Mouse (Mus musculus) right cerebral cortex, postnatal 14 days (tissue): Measurements from ENCODE around the gene Cdkn3.
"Not testable (repeated sequence)": the region's sequence is repeated elsewhere in the genome, so short reads cannot be mapped to it uniquely, and the experiment has no call there.

Experiments used
- DNase-seq: peaks from one replicate; pipeline ENCODE4 v3.0.0; 2022

The Cdkn3 gene

DNA sequence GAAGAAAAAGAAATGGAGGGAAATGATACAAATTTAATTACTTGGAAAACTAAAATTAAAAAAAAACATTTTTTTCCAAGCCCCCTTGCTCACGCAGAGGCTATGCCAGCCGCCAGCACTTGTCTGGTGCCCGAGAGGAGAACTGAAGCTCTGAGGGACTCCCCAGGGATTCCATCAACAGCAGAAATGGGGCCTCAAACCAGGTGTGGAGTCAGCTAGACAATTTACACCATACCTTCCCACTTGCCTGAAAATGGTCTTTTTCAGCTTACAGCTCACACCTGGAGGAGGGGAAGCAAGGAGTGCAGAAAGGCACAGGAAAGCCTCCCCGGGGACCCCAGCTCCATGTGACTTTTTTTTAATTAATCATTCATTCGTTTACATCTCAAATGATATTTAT lies 24.9 kb downstream of the Cdkn3 start:
- DNase-seq: no peak

DNA sequence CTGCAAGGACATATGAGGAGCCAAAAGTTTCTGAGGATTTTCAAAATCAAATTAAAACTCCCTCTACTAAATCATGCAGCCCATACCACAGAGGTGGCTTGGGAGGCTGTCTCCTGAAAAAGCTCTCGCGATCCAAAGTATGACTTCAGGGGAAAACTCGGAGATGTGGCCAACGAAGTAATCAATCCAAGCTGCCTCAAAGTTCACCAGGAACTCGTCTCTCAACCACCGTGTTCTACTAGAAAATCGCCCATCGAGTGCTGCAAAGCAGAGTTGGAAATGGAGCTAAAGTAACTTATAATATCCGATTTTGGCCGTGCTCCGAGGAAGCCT lies 27.1 kb downstream of the Cdkn3 start:
- DNase-seq: no peak

DNA sequence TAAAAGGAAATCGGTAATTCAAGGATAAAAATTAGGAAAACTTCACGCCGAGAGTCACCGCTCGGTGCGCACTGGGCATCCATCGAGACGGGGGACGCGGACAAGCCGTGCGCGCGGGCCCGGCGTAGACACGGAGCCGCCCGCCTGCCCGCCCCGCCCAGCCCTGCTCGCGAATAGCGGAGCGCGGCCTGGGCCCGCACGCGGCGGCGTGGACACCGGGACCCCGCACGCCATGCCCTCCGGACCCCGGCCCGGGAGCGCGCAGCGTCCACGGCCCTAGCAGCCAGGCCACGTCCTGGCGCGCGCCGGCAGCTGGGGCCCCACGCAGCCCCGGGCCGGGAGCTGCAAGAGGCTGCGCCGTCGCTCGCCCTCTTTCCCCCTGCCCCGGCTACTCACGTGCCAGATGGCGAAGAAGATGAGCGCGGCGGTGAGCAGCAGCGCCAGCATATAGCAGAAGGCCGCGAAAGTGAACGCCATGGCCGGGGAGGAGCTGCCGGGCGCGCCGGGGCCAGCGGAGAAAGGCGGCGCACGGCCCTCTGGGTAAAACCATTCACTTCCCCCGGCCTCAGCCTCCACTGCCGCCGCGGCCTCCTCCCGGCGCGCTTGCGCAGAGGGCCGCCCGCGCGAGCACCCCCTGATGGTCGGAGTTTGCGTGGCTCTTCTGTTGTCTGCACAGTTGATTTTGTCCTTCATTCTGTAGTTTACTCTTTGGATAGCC lies 27.6 kb downstream of the Cdkn3 start, which contains the start of gene Cnih1:
TSS of gene Cnih1 (minus strand) at position 625 of the 718 bp plus-strand sequence.
- peak; percentile 92 for DNase-seq

DNA sequence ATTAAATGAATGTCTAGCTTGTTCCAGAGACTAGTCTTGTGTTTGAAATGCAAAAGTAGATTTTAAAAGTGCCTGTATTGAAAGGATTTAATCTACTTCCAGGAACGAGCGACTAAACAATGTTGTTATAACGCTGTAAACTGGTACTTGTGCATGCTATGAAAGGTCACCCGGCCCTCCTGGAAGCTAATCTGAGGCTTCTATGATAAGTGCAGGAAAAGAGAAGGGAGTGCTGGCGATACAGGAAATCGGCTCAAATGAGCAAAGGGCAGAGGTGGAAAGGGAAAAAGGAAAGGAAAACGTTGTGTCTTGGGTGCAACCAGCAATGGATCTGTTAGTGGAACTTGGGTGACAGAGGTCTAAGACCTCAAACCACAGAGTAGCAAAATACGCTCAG lies 28.2 kb downstream of the Cdkn3 start:
- DNase-seq: no peak

DNA sequence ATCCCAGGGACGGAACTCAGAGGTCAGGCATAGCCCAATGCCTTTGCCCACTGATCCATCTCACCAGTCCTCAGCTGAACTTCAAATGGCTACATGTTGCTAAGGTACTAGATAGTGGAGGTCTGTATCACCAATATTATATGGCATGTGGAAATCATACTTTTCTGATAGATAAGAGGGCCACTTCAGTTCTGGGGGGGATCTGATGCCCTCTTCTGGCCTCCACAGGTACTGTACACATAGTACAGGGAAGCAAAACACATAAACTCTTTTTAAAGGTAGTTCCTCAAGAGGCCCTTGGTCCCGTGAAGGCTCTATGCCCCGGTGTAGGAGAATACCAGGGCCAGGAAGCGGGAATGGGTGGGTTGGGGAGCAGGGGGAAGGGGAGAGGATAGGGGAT lies 30.0 kb downstream of the Cdkn3 start:
- no peak for DNase-seq

DNA sequence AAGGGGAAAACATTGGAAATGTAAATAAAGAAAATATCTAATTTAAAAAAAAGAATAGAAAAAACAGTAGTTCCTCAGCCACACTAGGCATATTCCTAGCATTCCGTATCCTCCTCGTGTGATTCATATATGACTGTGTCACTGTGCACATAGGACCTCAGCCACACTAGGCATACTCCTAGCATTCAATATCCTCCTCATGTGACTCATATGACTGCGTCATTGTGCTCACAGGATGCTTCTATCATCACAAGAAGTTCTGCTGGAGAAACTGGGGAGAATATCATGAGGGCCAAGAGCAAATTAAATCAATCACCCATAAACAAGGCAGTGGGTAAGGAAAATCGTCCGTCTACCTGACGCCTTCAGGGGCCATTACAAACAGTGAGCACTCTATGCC lies 30.4 kb downstream of the Cdkn3 start:
- DNase-seq: no peak

DNA sequence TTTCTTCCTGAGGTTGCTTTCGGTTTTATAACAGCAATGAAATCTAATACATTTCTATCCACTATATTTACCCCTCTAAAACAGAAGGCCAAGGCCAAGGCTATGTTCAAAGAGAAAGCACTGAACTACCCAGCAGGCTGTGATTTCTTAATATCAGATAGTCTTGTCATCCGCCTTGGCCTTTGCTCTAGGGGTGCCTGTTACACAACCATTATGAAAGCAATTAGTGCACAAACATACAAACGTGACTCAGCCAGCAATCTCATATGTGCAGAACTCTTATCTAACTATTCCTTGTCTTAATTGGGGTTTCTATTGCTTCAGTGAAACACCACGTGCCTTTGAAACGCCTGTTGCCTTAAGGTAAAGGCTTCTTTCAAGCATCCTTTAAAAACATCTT lies 33.8 kb downstream of the Cdkn3 start:
- no peak for DNase-seq

DNA sequence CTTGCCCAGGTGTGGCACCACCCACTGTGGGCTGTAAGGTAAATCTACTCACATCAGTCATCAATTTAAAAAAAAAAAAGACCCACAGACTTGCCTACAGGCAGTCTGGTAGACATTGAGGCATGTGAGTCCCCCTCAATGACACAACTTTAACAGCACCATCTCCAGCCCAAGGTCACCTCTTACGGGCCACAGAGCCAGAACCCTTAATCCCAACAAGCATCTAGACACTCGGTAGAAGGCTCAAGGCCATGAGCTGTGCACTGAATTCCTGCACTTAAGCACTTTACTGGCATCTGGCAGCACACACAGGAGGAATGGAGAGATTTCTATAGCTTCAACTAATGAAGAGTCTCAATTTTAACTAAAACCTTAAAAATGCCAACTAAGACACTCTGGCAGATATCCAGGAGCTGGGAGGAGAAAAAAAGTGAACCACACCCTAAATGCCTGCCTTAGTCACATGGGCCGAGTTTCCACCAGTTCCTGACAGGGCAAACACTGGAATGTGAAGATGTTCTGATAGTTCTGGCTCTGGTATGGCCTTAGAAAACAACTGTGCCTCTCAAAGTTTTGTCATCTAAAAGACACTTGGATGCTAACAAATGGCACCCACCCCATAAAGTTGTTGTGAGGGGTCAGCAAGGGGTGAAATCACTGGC lies 40.5 kb downstream of the Cdkn3 start:
- no peak for DNase-seq

DNA sequence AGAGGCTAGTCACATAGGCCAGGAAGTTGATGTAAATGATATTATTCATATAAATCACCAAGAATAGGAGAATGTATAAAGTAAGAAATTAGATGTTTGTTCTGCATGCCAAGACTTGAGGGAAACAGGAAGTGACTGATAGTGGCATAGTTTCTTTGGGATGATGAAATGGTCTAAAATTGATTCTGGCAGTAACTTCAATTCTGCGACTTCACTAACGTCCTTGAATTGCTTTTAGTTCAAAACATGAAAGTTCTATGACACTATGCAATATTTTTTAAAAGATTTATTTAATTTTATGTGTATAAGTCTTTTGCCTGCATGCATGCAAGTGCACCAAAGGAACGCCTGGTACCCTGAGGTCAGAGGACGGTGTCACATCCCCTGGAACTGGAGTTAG lies 42.9 kb downstream of the Cdkn3 start:
- DNase-seq: no peak

DNA sequence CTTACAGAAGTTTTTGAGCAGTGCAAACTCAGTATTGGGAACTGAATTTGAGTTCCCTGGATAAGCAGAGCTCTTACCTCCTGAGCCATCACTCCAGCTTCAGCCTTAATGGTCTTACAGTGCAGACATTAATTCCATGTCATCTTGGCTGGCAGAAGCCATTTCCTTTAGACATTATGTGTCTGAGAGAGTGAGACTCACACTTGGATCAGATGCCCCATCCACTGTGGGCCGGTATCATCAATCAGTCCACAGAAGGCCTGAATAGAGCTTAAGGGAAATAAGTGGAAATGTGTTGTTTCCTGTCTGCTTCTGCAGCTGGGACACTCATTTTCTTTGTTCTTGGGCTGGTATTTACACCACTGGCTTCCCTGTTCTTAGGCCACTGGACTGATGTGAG lies 43.5 kb downstream of the Cdkn3 start:
- no peak for DNase-seq

DNA sequence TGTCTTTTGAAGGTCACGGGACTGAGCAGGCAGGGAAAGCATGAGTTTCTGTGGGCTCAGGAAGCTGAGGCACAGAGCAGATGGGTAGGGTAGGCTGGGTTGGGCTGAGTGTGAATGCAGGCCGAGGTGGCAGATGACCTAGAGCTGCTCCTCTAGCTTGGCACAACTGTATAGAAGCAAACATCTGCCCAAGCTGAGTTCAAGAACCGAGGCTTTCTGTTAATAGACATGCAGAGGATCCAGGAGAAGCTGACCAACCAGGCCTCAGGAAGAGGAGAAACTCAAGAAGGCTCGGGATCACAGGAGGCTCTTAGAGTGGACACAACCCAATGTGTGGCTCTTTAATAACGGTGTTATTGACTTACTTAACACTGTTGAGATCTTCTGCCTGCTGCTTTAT lies 45.8 kb downstream of the Cdkn3 start:
- no peak for DNase-seq

DNA sequence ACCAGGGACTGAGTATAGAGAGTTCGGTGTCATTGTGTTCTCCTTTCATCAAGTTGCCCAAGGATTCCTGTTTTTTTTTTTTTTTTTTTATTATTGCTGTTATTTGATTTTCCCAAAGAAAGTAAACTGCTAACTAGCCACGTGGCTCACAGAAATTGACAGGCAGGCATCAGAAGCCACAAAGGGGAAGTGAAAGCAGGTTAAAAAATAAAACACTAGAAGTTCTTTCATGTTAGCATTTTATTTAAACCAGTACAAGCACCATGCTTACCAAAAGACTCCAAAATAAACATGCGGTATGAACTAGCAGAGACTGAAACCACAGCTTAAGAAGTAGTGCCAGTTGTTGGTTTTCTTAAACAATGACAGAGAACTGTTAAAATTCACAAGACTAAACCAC lies 47.6 kb downstream of the Cdkn3 start:
- no peak for DNase-seq

DNA sequence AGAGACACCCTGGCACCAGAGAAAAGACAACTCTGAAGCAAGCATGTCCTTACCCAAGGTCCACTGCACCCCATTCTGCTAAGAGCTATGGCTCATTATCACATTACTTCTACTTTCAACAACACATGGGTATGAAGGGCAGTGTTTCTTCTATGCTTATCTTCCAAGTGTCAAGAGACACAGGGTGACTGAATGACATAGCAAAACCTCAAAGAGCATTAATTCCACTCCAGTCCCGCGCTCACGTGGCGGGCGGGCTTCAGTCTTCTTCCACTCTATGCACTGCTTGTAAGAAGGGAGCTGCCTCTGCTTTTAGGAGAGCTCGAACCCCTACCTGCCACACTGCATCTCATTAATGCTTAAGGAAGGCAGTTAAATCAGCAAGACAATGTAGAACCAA lies 55.3 kb downstream of the Cdkn3 start:
- no peak for DNase-seq

DNA sequence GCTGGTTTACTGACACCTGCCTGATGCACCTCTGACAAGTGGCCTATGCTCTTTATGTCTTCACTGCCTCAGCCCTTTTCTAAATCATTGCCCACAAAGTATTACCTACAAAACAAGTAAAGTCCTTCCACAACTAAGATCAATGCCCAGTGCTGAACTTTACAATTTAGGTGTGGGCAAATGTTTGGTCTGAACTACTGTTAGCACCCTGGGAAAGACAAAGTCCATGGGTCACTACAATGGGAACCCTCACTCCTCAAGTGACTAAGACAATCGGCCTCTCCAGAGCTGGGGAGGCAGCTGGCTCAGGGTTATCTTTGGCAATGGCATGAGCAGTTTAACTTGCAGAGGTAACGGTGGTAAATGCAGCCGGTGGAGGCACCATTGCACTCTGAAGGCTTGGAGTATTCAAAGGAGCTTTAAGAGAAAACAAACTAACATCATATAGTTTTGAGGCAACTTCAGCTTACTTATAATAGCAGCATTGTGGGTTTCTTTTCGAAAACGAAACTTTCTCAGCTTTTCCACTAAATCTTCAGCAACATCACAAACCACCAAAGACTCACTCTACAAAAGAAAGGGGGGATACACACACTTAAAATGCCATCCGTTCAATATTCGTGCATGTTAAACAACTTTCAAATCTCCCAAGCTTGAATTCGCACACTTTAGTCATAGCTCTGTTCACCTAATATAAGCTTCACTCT lies 56.7 kb downstream of the Cdkn3 start:
- DNase-seq: no peak

DNA sequence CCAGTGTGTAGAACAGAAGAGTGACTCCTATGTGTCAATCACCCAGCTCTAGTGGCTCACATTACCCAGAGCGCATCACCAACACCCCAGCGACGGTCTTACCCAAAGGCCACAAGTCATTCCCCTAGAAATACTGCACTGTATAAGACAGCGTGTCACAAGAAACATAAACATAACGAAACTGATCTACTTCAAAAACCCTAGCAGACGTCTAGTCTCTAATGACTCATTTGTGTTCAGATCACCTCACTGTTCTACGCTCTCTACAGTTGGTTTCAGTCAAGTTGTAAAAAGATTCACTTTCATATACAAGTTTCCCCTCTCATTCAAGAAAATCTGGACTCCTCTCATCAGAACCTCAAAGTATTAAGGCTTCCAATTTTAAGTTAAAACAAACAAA lies 58.4 kb downstream of the Cdkn3 start:
- no peak for DNase-seq

DNA sequence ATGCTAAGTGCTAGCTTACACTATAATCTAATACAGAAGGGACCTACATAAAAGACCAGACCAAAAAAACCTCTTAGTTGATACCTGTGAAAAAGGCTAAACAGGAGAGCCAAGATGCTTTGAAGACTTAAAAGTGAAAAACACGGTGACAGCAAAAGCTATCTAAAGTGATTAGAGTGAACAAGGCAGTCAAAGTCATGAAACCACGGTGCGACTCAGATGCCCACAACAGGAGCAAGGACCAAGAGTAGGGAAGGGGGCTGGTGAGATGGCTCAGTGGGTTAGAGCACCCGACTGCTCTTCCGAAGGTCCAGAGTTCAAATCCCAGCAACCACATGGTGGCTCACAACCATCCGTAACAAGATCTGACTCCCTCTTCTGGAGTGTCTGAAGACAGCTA lies 59.6 kb downstream of the Cdkn3 start:
- not testable (repeated sequence) for DNase-seq
